Mouse (Mus musculus) forebrain, embryonic 14.5 days (tissue): ENCODE results near the gene Primpol. TPM values are rescaled to one million over a fixed set of nuclear protein-coding genes. Genes with fewer than 3 reads are reported as not detected.
A peak's percentile ranks its signal among the peaks of the same experiment; 100 is the strongest.

Source experiments
- ATAC-seq: fragments of 200-750 bp; cut with Nextera tagmentation; 2 replicates; pipeline ENCODE4 v1.8.0; 2017; ENCODE audit warnings: mild to moderate bottlenecking, moderate library complexity
- DNase-seq: peaks from one replicate; pipeline ENCODE4 v3.0.0-alpha.2; 2015; ENCODE audit warnings: low spot score
- H3K27ac ChIP-seq: fragments of 300-500 bp; sonication (generic); 2 replicates; pipeline ENCODE4 v1.5.1; 2014; ENCODE audit warnings: low read depth, mild to moderate bottlenecking, control low read depth, low read length, moderate library complexity
- H3K27me3 ChIP-seq: fragments of 300-500 bp; sonication (generic); replicated peaks from 2 replicates; pipeline ENCODE4 v1.6.1; 2014; ENCODE audit warnings: low read length, control low read depth, mixed read lengths; ENCODE audit not compliant: control insufficient read depth, insufficient read depth
- H3K36me3 ChIP-seq: fragments of 300-500 bp; sonication (generic); 2 replicates; pipeline ENCODE4 v1.6.1; 2014; ENCODE audit warnings: low read length, control low read depth; ENCODE audit not compliant: control insufficient read depth, insufficient read depth
- H3K4me1 ChIP-seq: fragments of 300-500 bp; sonication (generic); 2 replicates; pipeline ENCODE4 v1.6.1; 2014; ENCODE audit warnings: antibody characterized with exemption, low read length, control low read depth; ENCODE audit not compliant: control insufficient read depth, insufficient read depth
- H3K4me2 ChIP-seq: fragments of 300-500 bp; sonication (generic); 2 replicates; pipeline ENCODE4 v1.6.1; 2014; ENCODE audit warnings: mild to moderate bottlenecking, control low read depth, low read length
- H3K4me3 ChIP-seq: fragments of 300-500 bp; sonication (generic); 2 replicates; pipeline ENCODE4 v1.5.1; 2014; ENCODE audit warnings: low read depth, low read length, control low read depth
- H3K9ac ChIP-seq: fragments of 300-500 bp; sonication (generic); 2 replicates; pipeline ENCODE4 v1.6.1; 2014; ENCODE audit warnings: mild to moderate bottlenecking, low read length, control low read depth, moderate library complexity
- H3K9me3 ChIP-seq: fragments of 300-500 bp; sonication (generic); replicated peaks from 2 replicates; pipeline ENCODE4 v1.6.1; 2016; ENCODE audit warnings: low read length, control low read depth, mixed read lengths; ENCODE audit not compliant: control insufficient read depth
- WGBS: fragments of 180-500 bp; shearing (Covaris S2); extraction: QIAGEN DNeasy Blood & Tissue Kit; methylation state at CpG from one replicate; pipeline ENCODE4 v1.1.7; 2014; 5-methylcytosine and 5-hydroxymethylcytosine counted together
- polyA plus RNA-seq: library from polyadenylated mRNA; unstranded; fragments of >200 nt; fragmentation: Nextera tagmentation; extraction: Ambion mirVana; gene quantifications from 2 replicates; pipeline ENCODE4 v1.2.1, GENCODE M21; 2014

Gene Primpol
- polyA plus RNA-seq, 1 experiment from 2014 or later = 6.7 TPM

GRCm38 (mm10) chr8:46543662-46544061 lies 73.3 kb downstream of the Primpol start:
- Histone ChIP-seq H3K4me3 (no peak overlapping the region), H3K27ac (no peak overlapping the region), H3K36me3 (no peaks in the 10 kb centered on the region), H3K27me3 (no peaks in the 10 kb centered on the region), H3K9ac (no peak overlapping the region), H3K4me2 (no peak overlapping the region), H3K9me3 (no peaks in the 10 kb centered on the region), H3K4me1 (no peaks in the 10 kb centered on the region)
- DNase-seq = no peak
- no peak for ATAC-seq
- WGBS = 85% methylated on average over 6 of the region's 6 CpGs

- Histone ChIP-seq H3K36me3 (no peaks in the 10 kb centered on the region), H3K9me3 (no peaks in the 10 kb centered on the region), H3K4me1 (no peaks in the 10 kb centered on the region), H3K4me2 (no peak overlapping the region), H3K27me3 (no peaks in the 10 kb centered on the region), H3K4me3 (no peak overlapping the region), H3K27ac (no peak overlapping the region), H3K9ac (no peak overlapping the region)
- WGBS = 78% methylated on average over 7 of the region's 7 CpGs
- ATAC-seq = no peak
- DNase-seq = no peak
Measured at GRCm38 (mm10) chr8:46543191-46543590, 73.8 kb downstream of the Primpol start.

- Histone ChIP-seq H3K4me1 (no peaks in the 10 kb centered on the region), H3K9me3 (no peaks in the 10 kb centered on the region), H3K9ac (no peak overlapping the region), H3K36me3 (no peaks in the 10 kb centered on the region), H3K27ac (no peak overlapping the region), H3K4me2 (no peak overlapping the region), H3K27me3 (no peaks in the 10 kb centered on the region), H3K4me3 (no peak overlapping the region)
- ATAC-seq (peak; percentile 34; the same call in 1 of the 2 replicates), DNase-seq (peak; percentile 33)
- WGBS = 55% methylated on average over 5 of the region's 5 CpGs
Measured at GRCm38 (mm10) chr8:46539701-46540100, 77.3 kb downstream of the Primpol start.

- DNase-seq = no peak
- H3K36me3 ChIP-seq = no peaks in the 10 kb centered on the region
- H3K4me1 ChIP-seq = no peaks in the 10 kb centered on the region
- no peak overlapping the region for H3K4me2 ChIP-seq
- no peak overlapping the region for H3K4me3 ChIP-seq
- no peak for ATAC-seq
- WGBS = 91% methylated on average over 7 of the region's 7 CpGs
- no peak overlapping the region for H3K9ac ChIP-seq
- H3K27me3 ChIP-seq = no peaks in the 10 kb centered on the region
- no peaks in the 10 kb centered on the region for H3K9me3 ChIP-seq
- no peak overlapping the region for H3K27ac ChIP-seq
Measured at GRCm38 (mm10) chr8:46533926-46534325, 83.1 kb downstream of the Primpol start.

GRCm38 (mm10) chr8:46530541-46530940 lies 86.5 kb downstream of the Primpol start:
- Histone ChIP-seq H3K4me3 (no peak overlapping the region), H3K9ac (no peak overlapping the region), H3K27me3 (no peaks in the 10 kb centered on the region), H3K4me1 (no peaks in the 10 kb centered on the region), H3K36me3 (no peaks in the 10 kb centered on the region), H3K9me3 (no peaks in the 10 kb centered on the region), H3K4me2 (no peak overlapping the region), H3K27ac (no peak overlapping the region)
- DNase-seq = no peak
- WGBS = 58% methylated on average over 4 of the region's 4 CpGs
- no peak for ATAC-seq

GRCm38 (mm10) chr8:46529508-46529907 lies 87.5 kb downstream of the Primpol start:
- Histone ChIP-seq H3K4me1 (no peaks in the 10 kb centered on the region), H3K4me2 (no peak overlapping the region), H3K9ac (no peak overlapping the region), H3K9me3 (no peaks in the 10 kb centered on the region), H3K27ac (no peak overlapping the region), H3K4me3 (no peak overlapping the region), H3K36me3 (no peaks in the 10 kb centered on the region), H3K27me3 (no peaks in the 10 kb centered on the region)
- 81% methylated on average over 4 of the region's 4 CpGs for WGBS
- ATAC-seq (no peak), DNase-seq (no peak)

GRCm38 (mm10) chr8:46526821-46527220 lies 90.2 kb downstream of the Primpol start:
- no peaks in the 10 kb centered on the region for H3K4me1 ChIP-seq
- H3K27ac ChIP-seq = no peak overlapping the region
- no peak overlapping the region for H3K4me2 ChIP-seq
- DNase-seq (peak; percentile 58), ATAC-seq (peak; percentile 63; the same call in 1 of the 2 replicates)
- no peaks in the 10 kb centered on the region for H3K27me3 ChIP-seq
- H3K36me3 ChIP-seq = no peaks in the 10 kb centered on the region
- no peaks in the 10 kb centered on the region for H3K9me3 ChIP-seq
- no peak overlapping the region for H3K9ac ChIP-seq
- 61% methylated on average over 10 of the region's 10 CpGs for WGBS
- H3K4me3 ChIP-seq = no peak overlapping the region

- H3K27me3 ChIP-seq = no peaks in the 10 kb centered on the region
- WGBS = 86% methylated on average over 8 of the region's 8 CpGs
- ATAC-seq (no peak), DNase-seq (no peak)
- no peak overlapping the region for H3K4me2 ChIP-seq
- H3K9me3 ChIP-seq = no peaks in the 10 kb centered on the region
- H3K4me1 ChIP-seq = no peaks in the 10 kb centered on the region
- H3K27ac ChIP-seq = no peak overlapping the region
- no peak overlapping the region for H3K4me3 ChIP-seq
- no peaks in the 10 kb centered on the region for H3K36me3 ChIP-seq
- H3K9ac ChIP-seq = no peak overlapping the region
Measured at GRCm38 (mm10) chr8:46526098-46526497, 90.9 kb downstream of the Primpol start.
